Mouse (Mus musculus): ENCODE data around the gene Gramd1b. TPM values are rescaled to one million over a fixed set of nuclear protein-coding genes. Genes with fewer than 3 reads are reported as not detected.

Gene Gramd1b
- total RNA-seq, 2 experiments from 2014 or later: 15.9 to 30.2 TPM

- no peak for DNase-seq
- intact Hi-C loops (cut with DNase I; ENCODE audit: low total_unique reads): no loop called here
These were observed 230.9 kb downstream of the Gramd1b start for GRCm38 (mm10) chr9:40300018-40300989.

GRCm38 (mm10) chr9:40299323-40299722 is 231.9 kb downstream of the Gramd1b start:
- intact Hi-C loops (cut with DNase I; ENCODE audit: low total_unique reads): no loop called here
- no peak for DNase-seq

GRCm38 (mm10) chr9:40297969-40298368 is 233.2 kb downstream of the Gramd1b start:
- DNase-seq: no peak
- intact Hi-C loops (cut with DNase I; ENCODE audit: low total_unique reads): no loop called here

GRCm38 (mm10) chr9:40296251-40296650 is 234.9 kb downstream of the Gramd1b start:
- no peak for DNase-seq
- intact Hi-C loops (cut with DNase I; ENCODE audit: low total_unique reads): no loop called here

- intact Hi-C loops (cut with DNase I; ENCODE audit: low total_unique reads): no loop called here
- no peak for DNase-seq
These were observed 236.3 kb downstream of the Gramd1b start for GRCm38 (mm10) chr9:40294866-40295265.

GRCm38 (mm10) chr9:40294210-40294609 is 237.0 kb downstream of the Gramd1b start:
- intact Hi-C loops (cut with DNase I; ENCODE audit: low total_unique reads): no loop called here
- DNase-seq: no peak

GRCm38 (mm10) chr9:40293740-40294139 is 237.4 kb downstream of the Gramd1b start:
- intact Hi-C loops (cut with DNase I; ENCODE audit: low total_unique reads): no loop called here
- DNase-seq: no peak

- intact Hi-C loops (cut with DNase I; ENCODE audit: low total_unique reads): no loop called here
- no peak for DNase-seq
These were observed 237.9 kb downstream of the Gramd1b start for GRCm38 (mm10) chr9:40293286-40293685.

- intact Hi-C loops (cut with DNase I; ENCODE audit: low total_unique reads): no loop called here
- no peak for DNase-seq
These were observed 238.7 kb downstream of the Gramd1b start for GRCm38 (mm10) chr9:40292475-40292874.

- intact Hi-C loops (cut with DNase I; ENCODE audit: low total_unique reads): no loop called here
- no peak for DNase-seq
These were observed 248.2 kb downstream of the Gramd1b start for GRCm38 (mm10) chr9:40282968-40283367.

GRCm38 (mm10) chr9:40279438-40279837 is 251.7 kb downstream of the Gramd1b start:
- no peak for DNase-seq
- intact Hi-C loops (cut with DNase I; ENCODE audit: low total_unique reads): no loop called here

GRCm38 (mm10) chr9:40277671-40278070 is 253.5 kb downstream of the Gramd1b start:
- intact Hi-C loops (cut with DNase I; ENCODE audit: low total_unique reads): no loop called here
- DNase-seq: no peak

GRCm38 (mm10) chr9:40275904-40276303 is 255.3 kb downstream of the Gramd1b start:
- intact Hi-C loops (cut with DNase I; ENCODE audit: low total_unique reads): no loop called here
- no peak for DNase-seq

GRCm38 (mm10) chr9:40272822-40273221 is 258.4 kb downstream of the Gramd1b start:
- intact Hi-C loops (cut with DNase I; ENCODE audit: low total_unique reads): no loop called here
- no peak for DNase-seq

GRCm38 (mm10) chr9:40271075-40271474 is 260.1 kb downstream of the Gramd1b start:
- no peak for DNase-seq
- intact Hi-C loops (cut with DNase I; ENCODE audit: low total_unique reads): no loop called here

- intact Hi-C loops (cut with DNase I; ENCODE audit: low total_unique reads): no loop called here
- no peak for DNase-seq
These were observed 261.3 kb downstream of the Gramd1b start for GRCm38 (mm10) chr9:40269880-40270279.

GRCm38 (mm10) chr9:40269103-40269861 is 261.9 kb downstream of the Gramd1b start, which contains the start of gene Scn3b:
Gene Scn3b (plus strand): TSS chr9:40269217.
- DNase-seq: peak; percentile 73
- intact Hi-C loops (cut with DNase I; ENCODE audit: low total_unique reads): no loop called here

- DNase-seq: no peak
- intact Hi-C loops (cut with DNase I; ENCODE audit: low total_unique reads): no loop called here
These were observed 262.5 kb downstream of the Gramd1b start for GRCm38 (mm10) chr9:40268748-40269102.

GRCm38 (mm10) chr9:40268040-40268747 is 263.0 kb downstream of the Gramd1b start:
- intact Hi-C loops (cut with DNase I; ENCODE audit: low total_unique reads): no loop called here

GRCm38 (mm10) chr9:40263874-40264273 is 267.3 kb downstream of the Gramd1b start:
- intact Hi-C loops (cut with DNase I; ENCODE audit: low total_unique reads): no loop called here
- DNase-seq: no peak

More at GRCm38 (mm10) chr9:40268040-40268747, 263.0 kb downstream of the Gramd1b start:
- DNase-seq: peak; percentile 10

Measured in gastrocnemius, postnatal 14 days (tissue).